Mouse (Mus musculus): Measurements from ENCODE around the gene Nr1h3. TPM values are rescaled to one million over a fixed set of nuclear protein-coding genes. Genes with fewer than 3 reads are reported as not detected.
"Not testable (repeated sequence)": the region's sequence is repeated elsewhere in the genome, so short reads cannot be mapped to it uniquely, and the experiment has no call there.

The Nr1h3 gene
- 0.91 and 0.95 TPM in 2 replicates for polyA plus RNA-seq (2014; fragmentation: Nextera tagmentation; extraction: Ambion mirVana)

- Histone ChIP-seq H3K4me3 (ENCODE audit: low read depth, low read length) (peak within 1 kb of the TSS; percentile 69), H3K36me3 (replicated peaks; ENCODE audit: control insufficient read depth, insufficient read depth, low read depth, low read length) (peaks cover 4% of the 10 kb centered on the region), H3K4me2 (ENCODE audit: low read depth, low read length) (peak within 1 kb of the TSS; percentile 57), H3K27me3 (ENCODE audit: control insufficient read depth, insufficient read depth, low read length) (no peaks in the 10 kb centered on the region), H3K9me3 (replicated peaks; ENCODE audit: control insufficient read depth, low read length) (no peaks in the 10 kb centered on the region), H3K27ac (replicated peaks; ENCODE audit: low read depth, low read length) (peak within 1 kb of the TSS; percentile 74), H3K4me1 (ENCODE audit: control insufficient read depth, insufficient read depth, low read length) (no peaks in the 10 kb centered on the region), H3K9ac (replicated peaks; ENCODE audit: low read length) (peak within 1 kb of the TSS; percentile 79)
- 3% methylated on average over 28 of the region's 28 CpGs for WGBS
- DNase-seq (ENCODE audit: low spot score) (peak; percentile 95), ATAC-seq (replicated peaks; ENCODE audit: insufficient number of reproducible peaks, low FRiP score, low TSS enrichment, low read depth) (peak; percentile 95)
Measured at GRCm38 (mm10) chr2:91202222-91202971, at the start of gene Nr1h3, which contains the start of gene Acp2. TSS of gene Nr1h3 (minus strand) at chr2:91202834. TSS of gene Acp2 (plus strand) at chr2:91202885.

- H3K9me3 ChIP-seq (replicated peaks; ENCODE audit: control insufficient read depth, low read length): no peaks in the 10 kb centered on the region
- no peak overlapping the region for H3K4me2 ChIP-seq (ENCODE audit: low read depth, low read length)
- no peak overlapping the region for H3K9ac ChIP-seq (replicated peaks; ENCODE audit: low read length)
- no peak overlapping the region for H3K4me3 ChIP-seq (ENCODE audit: low read depth, low read length)
- ATAC-seq (replicated peaks; ENCODE audit: insufficient number of reproducible peaks, low FRiP score, low TSS enrichment, low read depth) (no peak), DNase-seq (ENCODE audit: low spot score) (no peak)
- no peak overlapping the region for H3K27ac ChIP-seq (replicated peaks; ENCODE audit: low read depth, low read length)
- H3K27me3 ChIP-seq (ENCODE audit: control insufficient read depth, insufficient read depth, low read length): no peaks in the 10 kb centered on the region; the same call in 1 of the 2 replicates
- no peaks in the 10 kb centered on the region for H3K4me1 ChIP-seq (ENCODE audit: control insufficient read depth, insufficient read depth, low read length)
- WGBS: 71% methylated on average over 4 of the region's 4 CpGs
- no peaks in the 10 kb centered on the region for H3K36me3 ChIP-seq (replicated peaks; ENCODE audit: control insufficient read depth, insufficient read depth, low read depth, low read length)
Measured at GRCm38 (mm10) chr2:91252001-91252400, 49.4 kb upstream of the Nr1h3 start.

GRCm38 (mm10) chr2:91248366-91248765 is 45.7 kb upstream of the Nr1h3 start:
- H3K4me3 ChIP-seq (ENCODE audit: low read depth, low read length): no peak overlapping the region
- 83% methylated on average over 4 of the region's 4 CpGs for WGBS
- H3K9ac ChIP-seq (replicated peaks; ENCODE audit: low read length): no peak overlapping the region
- no peaks in the 10 kb centered on the region for H3K27me3 ChIP-seq (ENCODE audit: control insufficient read depth, insufficient read depth, low read length)
- H3K36me3 ChIP-seq (replicated peaks; ENCODE audit: control insufficient read depth, insufficient read depth, low read depth, low read length): no peaks in the 10 kb centered on the region
- no peak overlapping the region for H3K4me2 ChIP-seq (ENCODE audit: low read depth, low read length)
- H3K4me1 ChIP-seq (ENCODE audit: control insufficient read depth, insufficient read depth, low read length): no peaks in the 10 kb centered on the region
- H3K9me3 ChIP-seq (replicated peaks; ENCODE audit: control insufficient read depth, low read length): no peaks in the 10 kb centered on the region
- H3K27ac ChIP-seq (replicated peaks; ENCODE audit: low read depth, low read length): no peak overlapping the region
- DNase-seq (ENCODE audit: low spot score): no peak
- ATAC-seq (replicated peaks; ENCODE audit: insufficient number of reproducible peaks, low FRiP score, low TSS enrichment, low read depth): no peak

GRCm38 (mm10) chr2:91244557-91245228 is 42.1 kb upstream of the Nr1h3 start:
- H3K36me3 ChIP-seq (replicated peaks; ENCODE audit: control insufficient read depth, insufficient read depth, low read depth, low read length): no peaks in the 10 kb centered on the region
- no peak overlapping the region for H3K4me2 ChIP-seq (ENCODE audit: low read depth, low read length)
- ATAC-seq (replicated peaks; ENCODE audit: insufficient number of reproducible peaks, low FRiP score, low TSS enrichment, low read depth) (no peak), DNase-seq (ENCODE audit: low spot score) (no peak)
- H3K9me3 ChIP-seq (replicated peaks; ENCODE audit: control insufficient read depth, low read length): no peaks in the 10 kb centered on the region
- no peaks in the 10 kb centered on the region for H3K4me1 ChIP-seq (ENCODE audit: control insufficient read depth, insufficient read depth, low read length)
- H3K27ac ChIP-seq (replicated peaks; ENCODE audit: low read depth, low read length): no peak overlapping the region
- no peaks in the 10 kb centered on the region for H3K27me3 ChIP-seq (ENCODE audit: control insufficient read depth, insufficient read depth, low read length)
- WGBS: 73% methylated on average over 5 of the region's 5 CpGs
- H3K9ac ChIP-seq (replicated peaks; ENCODE audit: low read length): no peak overlapping the region
- no peak overlapping the region for H3K4me3 ChIP-seq (ENCODE audit: low read depth, low read length)

- WGBS: 63% methylated on average over 3 of the region's 3 CpGs
- Histone ChIP-seq H3K36me3 (replicated peaks; ENCODE audit: control insufficient read depth, insufficient read depth, low read depth, low read length) (no peaks in the 10 kb centered on the region), H3K27me3 (ENCODE audit: control insufficient read depth, insufficient read depth, low read length) (no peaks in the 10 kb centered on the region), H3K4me1 (ENCODE audit: control insufficient read depth, insufficient read depth, low read length) (no peaks in the 10 kb centered on the region), H3K27ac (replicated peaks; ENCODE audit: low read depth, low read length) (no peak overlapping the region), H3K9ac (replicated peaks; ENCODE audit: low read length) (no peak overlapping the region), H3K4me3 (ENCODE audit: low read depth, low read length) (no peak overlapping the region), H3K9me3 (replicated peaks; ENCODE audit: control insufficient read depth, low read length) (no peaks in the 10 kb centered on the region), H3K4me2 (ENCODE audit: low read depth, low read length) (no peak overlapping the region)
- DNase-seq (ENCODE audit: low spot score) (no peak), ATAC-seq (replicated peaks; ENCODE audit: insufficient number of reproducible peaks, low FRiP score, low TSS enrichment, low read depth) (no peak)
Measured at GRCm38 (mm10) chr2:91243416-91243815, 40.8 kb upstream of the Nr1h3 start.

GRCm38 (mm10) chr2:91242547-91242946 is 39.9 kb upstream of the Nr1h3 start:
- no peaks in the 10 kb centered on the region for H3K9me3 ChIP-seq (replicated peaks; ENCODE audit: control insufficient read depth, low read length)
- no peaks in the 10 kb centered on the region for H3K4me1 ChIP-seq (ENCODE audit: control insufficient read depth, insufficient read depth, low read length)
- no peak for ATAC-seq (replicated peaks; ENCODE audit: insufficient number of reproducible peaks, low FRiP score, low TSS enrichment, low read depth)
- H3K27me3 ChIP-seq (ENCODE audit: control insufficient read depth, insufficient read depth, low read length): no peaks in the 10 kb centered on the region
- H3K4me3 ChIP-seq (ENCODE audit: low read depth, low read length): no peak overlapping the region
- DNase-seq (ENCODE audit: low spot score): no peak
- no peak overlapping the region for H3K4me2 ChIP-seq (ENCODE audit: low read depth, low read length)
- no peak overlapping the region for H3K9ac ChIP-seq (replicated peaks; ENCODE audit: low read length)
- 74% methylated on average over 5 of the region's 5 CpGs for WGBS
- no peaks in the 10 kb centered on the region for H3K36me3 ChIP-seq (replicated peaks; ENCODE audit: control insufficient read depth, insufficient read depth, low read depth, low read length)
- no peak overlapping the region for H3K27ac ChIP-seq (replicated peaks; ENCODE audit: low read depth, low read length)

GRCm38 (mm10) chr2:91237511-91238080 is 35.0 kb upstream of the Nr1h3 start:
- peak; percentile 9; the same call in 1 of the 2 replicates for ATAC-seq (replicated peaks; ENCODE audit: insufficient number of reproducible peaks, low FRiP score, low TSS enrichment, low read depth)
- not testable (repeated sequence) for DNase-seq (ENCODE audit: low spot score); H3K9me3 ChIP-seq (replicated peaks; ENCODE audit: control insufficient read depth, low read length); H3K27me3 ChIP-seq (ENCODE audit: control insufficient read depth, insufficient read depth, low read length); H3K4me1 ChIP-seq (ENCODE audit: control insufficient read depth, insufficient read depth, low read length); H3K36me3 ChIP-seq (replicated peaks; ENCODE audit: control insufficient read depth, insufficient read depth, low read depth, low read length)
- Histone ChIP-seq H3K4me3 (ENCODE audit: low read depth, low read length) (peak overlapping the region; percentile 49), H3K27ac (replicated peaks; ENCODE audit: low read depth, low read length) (peak overlapping the region; percentile 72), H3K4me2 (ENCODE audit: low read depth, low read length) (peak overlapping the region; percentile 69), H3K9ac (replicated peaks; ENCODE audit: low read length) (peak overlapping the region; percentile 63)
- 25% methylated on average over 4 of the region's 4 CpGs for WGBS
